Mouse (Mus musculus): ENCODE measurements at regions not wholly inside any gene's neighbourhood (a gene's known extent, or its start where the extent isn't known, plus 50 kb on each side); places are given as distances from the start of the nearest gene placed in this dataset.
A peak's percentile ranks its signal among the peaks of the same experiment; 100 is the strongest.
"Not testable (repeated sequence)": the region's sequence is repeated elsewhere in the genome, so short reads cannot be mapped to it uniquely, and the experiment has no call there.

DNA sequence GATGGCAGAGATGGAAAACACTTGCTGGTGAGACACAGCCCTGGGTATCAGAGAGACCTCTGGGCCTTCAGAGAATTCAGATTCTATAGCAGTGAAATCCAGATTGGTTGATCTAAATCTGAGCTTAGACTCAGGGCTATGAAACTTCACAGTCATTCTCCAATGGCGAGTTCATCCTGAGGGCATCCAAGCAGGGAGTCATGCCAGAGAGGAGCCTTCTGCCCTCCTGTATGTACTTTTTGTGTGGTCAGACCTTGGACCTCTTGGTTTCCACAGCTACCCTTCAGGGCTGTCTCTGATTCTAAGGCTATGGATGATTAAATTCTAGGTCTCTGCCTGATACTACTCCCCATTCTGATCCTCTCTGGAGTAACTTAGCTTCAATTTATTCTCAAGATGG, 122.0 kb upstream of the Mettl15 start:
- Histone ChIP-seq H3K4me2 (replicated peaks; ENCODE audit: low read depth, low read length) (no peak overlapping the region), H3K9me3 (ENCODE audit: low read length) (no peaks in the 10 kb centered on the region), H3K4me3 (ENCODE audit: low read length) (no peak overlapping the region), H3K9ac (replicated peaks; ENCODE audit: low read length) (no peak overlapping the region), H3K27ac (ENCODE audit: low read length) (no peak overlapping the region), H3K27me3 (ENCODE audit: insufficient read depth, low read length) (no peaks in the 10 kb centered on the region), H3K36me3 (ENCODE audit: insufficient read depth, low read length) (no peaks in the 10 kb centered on the region), H3K4me1 (ENCODE audit: insufficient read depth, low read length) (no peaks in the 10 kb centered on the region)
- no peak for ATAC-seq (ENCODE audit: low FRiP score, low TSS enrichment)
- 62% methylated on average over 1 of the region's 1 CpGs for WGBS

- ATAC-seq (ENCODE audit: low FRiP score, low TSS enrichment): no peak
- no peak overlapping the region for H3K9ac ChIP-seq (replicated peaks; ENCODE audit: low read length)
- H3K27ac ChIP-seq (ENCODE audit: low read length): no peak overlapping the region
- H3K36me3 ChIP-seq (ENCODE audit: insufficient read depth, low read length): no peaks in the 10 kb centered on the region
- WGBS: 74% methylated on average over 3 of the region's 3 CpGs
- no peaks in the 10 kb centered on the region for H3K9me3 ChIP-seq (ENCODE audit: low read length)
- H3K4me1 ChIP-seq (ENCODE audit: insufficient read depth, low read length): no peaks in the 10 kb centered on the region
- H3K4me3 ChIP-seq (ENCODE audit: low read length): no peak overlapping the region
- no peak overlapping the region for H3K4me2 ChIP-seq (replicated peaks; ENCODE audit: low read depth, low read length)
- no peaks in the 10 kb centered on the region for H3K27me3 ChIP-seq (ENCODE audit: insufficient read depth, low read length)
Measured at GRCm38 (mm10) chr2:109404262-109404661, 123.7 kb upstream of the Mettl15 start.

DNA sequence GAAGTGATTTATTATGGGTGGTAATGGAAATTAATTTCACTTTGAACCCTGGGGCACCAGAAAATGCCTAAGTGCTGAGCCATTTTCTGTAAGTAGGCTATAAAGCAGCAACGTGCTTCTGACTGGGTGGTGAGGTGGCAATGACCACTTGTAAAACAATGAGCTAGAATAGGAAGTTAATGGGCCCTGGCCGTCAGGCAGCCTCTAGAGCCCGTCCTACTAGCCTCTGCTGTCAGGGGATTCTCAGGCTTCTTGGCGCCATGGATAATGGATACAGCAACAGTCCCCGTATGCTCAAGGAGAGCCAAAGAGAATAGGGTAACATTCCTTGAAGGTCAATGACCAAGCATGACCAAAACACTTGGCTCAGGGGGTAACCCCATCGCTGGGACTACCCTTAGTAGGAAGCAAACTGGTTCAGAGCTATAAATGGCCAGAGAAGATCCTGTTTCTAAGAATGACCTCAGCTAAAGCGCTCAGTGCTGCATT, 126.1 kb upstream of the Mettl15 start:
- ATAC-seq (ENCODE audit: low FRiP score, low TSS enrichment): 0 out of 2 replicates have a peak, but pooled peaks have one; percentile 35
- Histone ChIP-seq H3K9ac (replicated peaks; ENCODE audit: low read length) (no peak overlapping the region), H3K36me3 (ENCODE audit: insufficient read depth, low read length) (no peaks in the 10 kb centered on the region), H3K4me3 (ENCODE audit: low read length) (no peak overlapping the region), H3K4me1 (ENCODE audit: insufficient read depth, low read length) (no peaks in the 10 kb centered on the region), H3K4me2 (replicated peaks; ENCODE audit: low read depth, low read length) (no peak overlapping the region), H3K27me3 (ENCODE audit: insufficient read depth, low read length) (no peaks in the 10 kb centered on the region), H3K27ac (ENCODE audit: low read length) (no peak overlapping the region), H3K9me3 (ENCODE audit: low read length) (no peaks in the 10 kb centered on the region)
- 25% methylated on average over 7 of the region's 7 CpGs for WGBS

DNA sequence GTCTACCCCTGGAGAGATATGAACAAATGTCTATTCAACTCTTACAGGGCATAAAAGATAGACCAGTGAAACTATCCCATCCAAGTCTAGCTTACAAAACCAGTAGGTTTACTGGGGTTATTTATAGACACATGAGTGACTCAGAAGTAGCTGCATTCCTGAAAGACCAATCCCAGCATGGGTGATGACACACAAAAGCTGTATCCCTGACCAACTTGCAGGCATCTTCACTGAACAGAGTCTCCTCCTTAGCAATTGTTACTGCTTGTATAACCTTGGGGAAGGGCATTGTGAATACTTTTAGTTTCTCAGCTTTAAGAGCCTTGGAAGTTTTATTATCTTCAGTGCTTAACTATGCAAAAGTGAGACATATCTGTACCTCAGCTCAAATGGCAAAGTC, 139.6 kb upstream of the Mettl15 start:
- no peak overlapping the region for H3K4me2 ChIP-seq (replicated peaks; ENCODE audit: low read depth, low read length)
- no peak for ATAC-seq (ENCODE audit: low FRiP score, low TSS enrichment)
- no peaks in the 10 kb centered on the region for H3K27me3 ChIP-seq (ENCODE audit: insufficient read depth, low read length)
- H3K27ac ChIP-seq (ENCODE audit: low read length): no peak overlapping the region
- H3K36me3 ChIP-seq (ENCODE audit: insufficient read depth, low read length): no peaks in the 10 kb centered on the region
- no peak overlapping the region for H3K9ac ChIP-seq (replicated peaks; ENCODE audit: low read length)
- H3K4me1 ChIP-seq (ENCODE audit: insufficient read depth, low read length): no peaks in the 10 kb centered on the region
- H3K4me3 ChIP-seq (ENCODE audit: low read length): no peak overlapping the region
- no peaks in the 10 kb centered on the region for H3K9me3 ChIP-seq (ENCODE audit: low read length)

DNA sequence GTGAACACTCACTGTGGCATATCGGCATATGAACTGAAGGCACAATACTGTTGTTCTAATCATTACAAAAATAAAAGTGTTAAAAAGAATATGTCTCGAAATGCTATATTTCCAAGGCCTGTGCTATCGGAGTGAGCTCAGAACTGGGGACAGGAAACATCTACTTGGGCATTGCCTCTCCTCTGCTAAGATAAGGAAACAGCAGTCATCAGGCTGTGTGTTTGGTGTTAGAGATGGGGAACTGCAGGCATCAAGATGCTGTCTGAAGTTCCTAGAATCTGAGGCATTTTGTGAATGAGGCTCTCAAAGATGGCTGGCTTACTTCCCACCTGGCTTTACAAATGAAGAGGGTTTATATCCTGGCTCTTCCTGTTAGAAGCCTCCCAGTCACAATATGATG, 150.6 kb upstream of the Mettl15 start:
- no peak overlapping the region for H3K9ac ChIP-seq (replicated peaks; ENCODE audit: low read length)

DNA sequence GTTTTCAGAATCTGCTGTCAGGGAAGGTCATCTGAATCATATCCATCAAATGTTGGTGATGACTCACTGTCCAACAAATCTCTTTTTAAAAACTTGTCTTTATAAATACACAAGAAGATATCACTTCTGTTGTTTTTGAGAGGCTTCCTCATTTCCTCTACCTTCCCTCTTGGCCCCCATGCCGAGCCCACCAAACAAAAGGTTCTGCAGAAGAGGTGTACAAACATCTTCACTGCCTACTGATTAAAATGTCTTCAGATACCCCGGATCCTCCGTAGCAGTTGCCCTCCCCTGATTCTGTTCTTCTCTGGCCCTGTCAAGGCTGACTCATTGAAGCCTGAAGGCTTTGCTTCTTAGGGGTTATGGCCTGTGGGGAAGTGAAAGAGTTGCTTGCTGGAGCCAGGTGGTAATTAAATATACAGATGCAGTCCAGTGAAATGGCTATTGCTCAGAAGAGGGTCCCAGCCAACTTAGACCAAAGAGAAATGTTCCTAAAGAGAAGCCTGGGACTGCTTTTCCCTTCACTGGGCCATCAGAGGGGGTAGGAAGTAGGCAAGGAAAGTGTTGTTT, 162.1 kb upstream of the Mettl15 start:
- Histone ChIP-seq H3K4me3 (ENCODE audit: low read length) (no peak overlapping the region), H3K27me3 (ENCODE audit: insufficient read depth, low read length) (no peaks in the 10 kb centered on the region), H3K4me2 (replicated peaks; ENCODE audit: low read depth, low read length) (no peak overlapping the region), H3K4me1 (ENCODE audit: insufficient read depth, low read length) (no peaks in the 10 kb centered on the region), H3K27ac (ENCODE audit: low read length) (no peak overlapping the region), H3K36me3 (ENCODE audit: insufficient read depth, low read length) (no peaks in the 10 kb centered on the region), H3K9ac (replicated peaks; ENCODE audit: low read length) (no peak overlapping the region), H3K9me3 (ENCODE audit: low read length) (no peaks in the 10 kb centered on the region)
- 64% methylated on average over 3 of the region's 3 CpGs for WGBS
- ATAC-seq (ENCODE audit: low FRiP score, low TSS enrichment): no peak

More for the DNA sequence above, 150.6 kb upstream of the Mettl15 start:
- Histone ChIP-seq H3K4me1 (ENCODE audit: insufficient read depth, low read length) (no peaks in the 10 kb centered on the region), H3K4me2 (replicated peaks; ENCODE audit: low read depth, low read length) (no peak overlapping the region), H3K4me3 (ENCODE audit: low read length) (no peak overlapping the region), H3K9me3 (ENCODE audit: low read length) (no peaks in the 10 kb centered on the region), H3K27me3 (ENCODE audit: insufficient read depth, low read length) (no peaks in the 10 kb centered on the region), H3K27ac (ENCODE audit: low read length) (no peak overlapping the region), H3K36me3 (ENCODE audit: insufficient read depth, low read length) (no peaks in the 10 kb centered on the region)
- WGBS: 93% methylated on average over 3 of the region's 3 CpGs
- ATAC-seq (ENCODE audit: low FRiP score, low TSS enrichment): no peak

- WGBS: 74% methylated on average over 3 of the region's 3 CpGs
- Histone ChIP-seq H3K4me3 (ENCODE audit: low read length) (no peak overlapping the region), H3K4me2 (replicated peaks; ENCODE audit: low read depth, low read length) (no peak overlapping the region), H3K27me3 (ENCODE audit: insufficient read depth, low read length) (no peaks in the 10 kb centered on the region), H3K36me3 (ENCODE audit: insufficient read depth, low read length) (no peaks in the 10 kb centered on the region), H3K27ac (ENCODE audit: low read length) (no peak overlapping the region), H3K9ac (replicated peaks; ENCODE audit: low read length) (no peak overlapping the region), H3K4me1 (ENCODE audit: insufficient read depth, low read length) (no peaks in the 10 kb centered on the region), H3K9me3 (ENCODE audit: low read length) (no peaks in the 10 kb centered on the region)
- ATAC-seq (ENCODE audit: low FRiP score, low TSS enrichment): no peak
Measured at GRCm38 (mm10) chr2:109443521-109444066, 163.0 kb upstream of the Mettl15 start.

- H3K9me3 ChIP-seq (ENCODE audit: low read length); H3K27me3 ChIP-seq (ENCODE audit: insufficient read depth, low read length); ATAC-seq (ENCODE audit: low FRiP score, low TSS enrichment); H3K4me1 ChIP-seq (ENCODE audit: insufficient read depth, low read length); H3K9ac ChIP-seq (replicated peaks; ENCODE audit: low read length); H3K4me3 ChIP-seq (ENCODE audit: low read length); H3K27ac ChIP-seq (ENCODE audit: low read length); H3K36me3 ChIP-seq (ENCODE audit: insufficient read depth, low read length); H3K4me2 ChIP-seq (replicated peaks; ENCODE audit: low read depth, low read length): not testable (repeated sequence)
- WGBS: 92% methylated on average over 1 of the region's 1 CpGs
Measured at GRCm38 (mm10) chr2:109462246-109462645, 181.7 kb upstream of the Mettl15 start.

DNA sequence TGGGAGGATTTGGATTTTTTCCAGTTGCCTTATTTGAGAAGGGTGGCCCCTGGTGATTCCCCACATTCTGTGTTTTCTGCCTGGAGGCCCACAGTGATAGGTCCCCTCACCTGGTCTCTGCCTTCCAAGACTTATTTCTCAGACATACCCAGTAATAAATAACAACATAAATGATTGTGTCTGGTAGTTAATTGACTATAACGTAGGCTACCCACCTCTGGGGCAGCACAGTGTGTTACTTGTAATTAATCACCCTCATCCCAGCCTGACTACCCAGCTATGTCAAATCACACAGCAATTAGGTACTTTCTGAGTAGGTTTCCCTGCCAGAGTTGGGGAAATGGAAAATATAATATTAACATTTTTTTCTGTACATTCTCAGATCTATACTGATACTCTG, 190.2 kb upstream of the Bdnf start:
- no peaks in the 10 kb centered on the region for H3K36me3 ChIP-seq (ENCODE audit: insufficient read depth, low read length)
- no peak overlapping the region for H3K4me3 ChIP-seq (ENCODE audit: low read length)
- H3K9me3 ChIP-seq (ENCODE audit: low read length): no peaks in the 10 kb centered on the region
- no peak overlapping the region for H3K4me2 ChIP-seq (replicated peaks; ENCODE audit: low read depth, low read length)
- H3K27ac ChIP-seq (ENCODE audit: low read length): no peak overlapping the region
- no peaks in the 10 kb centered on the region for H3K4me1 ChIP-seq (ENCODE audit: insufficient read depth, low read length)
- ATAC-seq (ENCODE audit: low FRiP score, low TSS enrichment): peak; percentile 69; the same call in 1 of the 2 replicates
- H3K9ac ChIP-seq (replicated peaks; ENCODE audit: low read length): no peak overlapping the region
- no peaks in the 10 kb centered on the region for H3K27me3 ChIP-seq (ENCODE audit: insufficient read depth, low read length)
- 31% methylated on average over 1 of the region's 1 CpGs for WGBS

GRCm38 (mm10) chr2:109487591-109487990, 186.9 kb upstream of the Bdnf start:
- H3K36me3 ChIP-seq (ENCODE audit: insufficient read depth, low read length): no peaks in the 10 kb centered on the region
- no peaks in the 10 kb centered on the region for H3K9me3 ChIP-seq (ENCODE audit: low read length)
- no peaks in the 10 kb centered on the region for H3K4me1 ChIP-seq (ENCODE audit: insufficient read depth, low read length)
- no peak overlapping the region for H3K4me2 ChIP-seq (replicated peaks; ENCODE audit: low read depth, low read length)
- no peaks in the 10 kb centered on the region for H3K27me3 ChIP-seq (ENCODE audit: insufficient read depth, low read length)
- ATAC-seq (ENCODE audit: low FRiP score, low TSS enrichment): no peak
- no peak overlapping the region for H3K27ac ChIP-seq (ENCODE audit: low read length)
- 91% methylated on average over 1 of the region's 1 CpGs for WGBS
- no peak overlapping the region for H3K9ac ChIP-seq (replicated peaks; ENCODE audit: low read length)
- no peak overlapping the region for H3K4me3 ChIP-seq (ENCODE audit: low read length)
